Mouse (Mus musculus) neural tube, embryonic 11.5 days (tissue): ENCODE measurements around the gene Vmn1r116. TPM values are rescaled to one million over a fixed set of nuclear protein-coding genes. Genes with fewer than 3 reads are reported as not detected.
"Not testable (repeated sequence)": the region's sequence is repeated elsewhere in the genome, so short reads cannot be mapped to it uniquely, and the experiment has no call there.

ENCODE experiments used
- ATAC-seq: fragments of 200-750 bp; cut with Nextera tagmentation; 2 replicates; pipeline ENCODE4 v1.8.0; 2017; ENCODE audit warnings: moderate number of reproducible peaks, mild to moderate bottlenecking, moderate TSS enrichment, moderate library complexity; ENCODE audit not compliant: insufficient read depth, low FRiP score, low TSS enrichment
- DNase-seq: peaks from one replicate; pipeline ENCODE4 v3.0.0-alpha.2; 2015; ENCODE audit warnings: low spot score
- H3K27ac ChIP-seq: fragments of 300-500 bp; sonication (generic); 2 replicates; pipeline ENCODE4 v1.5.1; 2014; ENCODE audit warnings: low read depth, mild to moderate bottlenecking, low read length
- H3K27me3 ChIP-seq: fragments of 300-500 bp; sonication (generic); 2 replicates; pipeline ENCODE4 v1.6.1; 2014; ENCODE audit warnings: mild to moderate bottlenecking, low read length, mixed read lengths; ENCODE audit not compliant: control insufficient read depth, insufficient read depth
- H3K36me3 ChIP-seq: fragments of 300-500 bp; sonication (generic); 2 replicates; pipeline ENCODE4 v1.6.1; 2014; ENCODE audit warnings: mild to moderate bottlenecking, low read length, moderate library complexity, mixed read lengths; ENCODE audit not compliant: control insufficient read depth, insufficient read depth
- H3K4me1 ChIP-seq: fragments of 300-500 bp; sonication (generic); 2 replicates; pipeline ENCODE4 v1.6.1; 2014; ENCODE audit warnings: low read length, mixed read lengths; ENCODE audit not compliant: control insufficient read depth, insufficient read depth
- H3K4me2 ChIP-seq: fragments of 300-500 bp; sonication (generic); 2 replicates; pipeline ENCODE4 v1.6.1; 2014; ENCODE audit warnings: low read depth, mild to moderate bottlenecking, moderate library complexity
- H3K4me3 ChIP-seq: fragments of 300-500 bp; sonication (generic); 2 replicates; pipeline ENCODE4 v1.5.1; 2014; ENCODE audit warnings: low read depth, low read length
- H3K9ac ChIP-seq: fragments of 300-500 bp; sonication (generic); 2 replicates; pipeline ENCODE4 v1.6.1; 2014; ENCODE audit warnings: mild to moderate bottlenecking, low read length
- H3K9me3 ChIP-seq: fragments of 300-500 bp; sonication (generic); 2 replicates; pipeline ENCODE4 v1.6.1; 2016; ENCODE audit warnings: low read length; ENCODE audit not compliant: control insufficient read depth
- WGBS: fragments of 180-500 bp; shearing (Covaris S2); extraction: QIAGEN DNeasy Blood & Tissue Kit; methylation state at CpG from one replicate; pipeline ENCODE4 v1.1.7; 2014; 5-methylcytosine and 5-hydroxymethylcytosine counted together
- polyA plus RNA-seq: library from polyadenylated mRNA; unstranded; fragments of >200 nt; fragmentation: Nextera tagmentation; extraction: Ambion mirVana; gene quantifications from 2 replicates; pipeline ENCODE4 v1.2.1, GENCODE M21; 2014

Vmn1r116 gene
- polyA plus RNA-seq, result not detected in 2 replicates

GRCm38 (mm10) chr7:20871956-20872355 lies at the start of gene Vmn1r116:
Vmn1r116 (plus strand) TSS chr7:20872256.
- DNase-seq, H3K27me3 ChIP-seq, H3K9ac ChIP-seq, H3K27ac ChIP-seq, H3K4me2 ChIP-seq, ATAC-seq, H3K9me3 ChIP-seq, H3K4me1 ChIP-seq, H3K36me3 ChIP-seq, H3K4me3 ChIP-seq: not testable (repeated sequence)
- 57% methylated on average over 2 of the region's 3 CpGs for WGBS

GRCm38 (mm10) chr7:20844885-20845284 lies 27.2 kb upstream of the Vmn1r116 start, which contains the start of gene Vmn1r115:
Vmn1r115 (minus strand) TSS chr7:20844985.
- not testable (repeated sequence) for H3K27ac ChIP-seq, H3K36me3 ChIP-seq, H3K9ac ChIP-seq, H3K27me3 ChIP-seq, DNase-seq, ATAC-seq, H3K9me3 ChIP-seq, H3K4me1 ChIP-seq, H3K4me2 ChIP-seq, H3K4me3 ChIP-seq
- 100% methylated on average over 1 of the region's 3 CpGs for WGBS

- not testable (repeated sequence) for H3K27ac ChIP-seq, H3K4me1 ChIP-seq, H3K4me3 ChIP-seq, ATAC-seq, H3K9ac ChIP-seq, H3K9me3 ChIP-seq, DNase-seq, H3K27me3 ChIP-seq, H3K4me2 ChIP-seq, H3K36me3 ChIP-seq
- no CpG with 5 or more reads among the region's 2 CpGs for WGBS
These were observed 12.0 kb downstream of the Vmn1r116 start, which contains the start of gene Vmn1r117 for GRCm38 (mm10) chr7:20884021-20884420. Vmn1r117 (minus strand) TSS chr7:20884121.

- not testable (repeated sequence) for H3K9ac ChIP-seq, H3K27me3 ChIP-seq, H3K27ac ChIP-seq, H3K4me3 ChIP-seq, H3K4me1 ChIP-seq, H3K9me3 ChIP-seq, ATAC-seq, H3K36me3 ChIP-seq, H3K4me2 ChIP-seq, DNase-seq
- WGBS, result no CpG with 5 or more reads among the region's 2 CpGs
These were observed 40.2 kb downstream of the Vmn1r116 start, which contains the start of gene Vmn1r118 for GRCm38 (mm10) chr7:20912247-20912646. Vmn1r118 (minus strand) TSS chr7:20912347.

Other genes with a start within 250 kb of the Vmn1r116 start
- gene Vmn1r107, start 203.3 kb upstream of the Vmn1r116 start, polyA plus RNA-seq, result not detected in 2 replicates
- gene Vmn1r111, start 169.0 kb upstream of the Vmn1r116 start, polyA plus RNA-seq, result not detected in 2 replicates
- gene Gm10668, start 141.6 kb upstream of the Vmn1r116 start, polyA plus RNA-seq, result not detected in 2 replicates
- not detected in 2 replicates for gene Vmn1r112, start 101.1 kb upstream of the Vmn1r116 start, polyA plus RNA-seq
- not detected in 2 replicates for gene Vmn1r113, start 85.0 kb upstream of the Vmn1r116 start, polyA plus RNA-seq
- not detected in 2 replicates for gene Vmn1r114, start 60.1 kb upstream of the Vmn1r116 start, polyA plus RNA-seq
- not detected in 2 replicates for gene Vmn1r115, start 27.3 kb upstream of the Vmn1r116 start, polyA plus RNA-seq
- gene Vmn1r117, start 11.9 kb downstream of the Vmn1r116 start, polyA plus RNA-seq, result not detected in 2 replicates
- not detected in 2 replicates for gene Vmn1r118, start 40.1 kb downstream of the Vmn1r116 start, polyA plus RNA-seq
- not detected in 2 replicates for gene Vmn1r119, start 140.2 kb downstream of the Vmn1r116 start, polyA plus RNA-seq
- not detected in 2 replicates for gene Vmn1r120, start 181.5 kb downstream of the Vmn1r116 start, polyA plus RNA-seq
- not detected in 2 replicates for gene Vmn1r121, start 226.3 kb downstream of the Vmn1r116 start, polyA plus RNA-seq